Comparison of ENCODE assay signal across 24 mouse cellular contexts in genomic region chr7:107644987-107645386, GRCm38 (mm10). TPM values are rescaled to one million over a fixed set of nuclear protein-coding genes. Genes with fewer than 3 reads are reported as not detected.
A peak's percentile ranks its signal among the peaks of the same experiment; 100 is the strongest.
DNase-seq lines count a peak whose midpoint lies in the region; TF ChIP-seq lines count a peak whose summit lies in the region.
"Had no signal": no experiment of that assay in that cellular context is flagged by ENCODE, and none has a peak within 500 bp of the region (broad histone marks: within the 10 kb centered on the region; RNA-seq: fewer than 3 reads in every experiment).

No protein-coding gene starts in this region.

- no peaks in the 10 kb centered on the region for H3K27me3 ChIP-seq in testis, adult 2 months (ENCODE audit: control insufficient read depth, insufficient read depth, low read length)
- no peaks in the 10 kb centered on the region for H3K27me3 ChIP-seq in small intestine, adult 2 months (ENCODE audit: control insufficient read depth, insufficient read depth, low read length)
- H3K27me3 ChIP-seq: embryonic facial prominence, embryonic 15.5 days; hindbrain, embryonic 13.5 days; neural tube, embryonic 13.5 days had no signal

- no peak overlapping the region for H3K27ac ChIP-seq in layer of hippocampus, adult 2 months
- H3K27ac ChIP-seq in testis, adult 2 months (ENCODE audit: control insufficient read depth, insufficient read depth, low read depth, low read length) = no peak overlapping the region
- H3K27ac ChIP-seq in ES-E14 (ENCODE audit: insufficient read depth, low read depth, low read length, poor library complexity, severe bottlenecking) = no peak overlapping the region
- no peak overlapping the region for H3K27ac ChIP-seq in small intestine, adult 2 months (ENCODE audit: insufficient read depth, low read depth, low read length)
- H3K27ac ChIP-seq: embryonic facial prominence, embryonic 15.5 days; hindbrain, embryonic 13.5 days; limb, embryonic 10.5 days; neural tube, embryonic 13.5 days had no signal

- H3K4me1 ChIP-seq in testis, adult 2 months (ENCODE audit: control insufficient read depth, insufficient read depth, low read length) = no peaks in the 10 kb centered on the region
- no peaks in the 10 kb centered on the region for H3K4me1 ChIP-seq in ES-E14 (ENCODE audit: control insufficient read depth in 2 of 2, insufficient read depth in 2 of 2, low read length in 2 of 2, poor library complexity in 1 of 2)
- no peaks in the 10 kb centered on the region for H3K4me1 ChIP-seq in small intestine, adult 2 months (ENCODE audit: control insufficient read depth, insufficient read depth, insufficient read length, low read length)
- H3K4me1 ChIP-seq: hindbrain, embryonic 13.5 days; limb, embryonic 10.5 days; neural tube, embryonic 13.5 days had no signal

- no peak overlapping the region for H3K9ac ChIP-seq in ES-E14 (ENCODE audit: insufficient read depth, low read depth, low read length, poor library complexity, severe bottlenecking)
- H3K9ac ChIP-seq: embryonic facial prominence, embryonic 15.5 days; hindbrain, embryonic 13.5 days; neural tube, embryonic 13.5 days had no signal

- H3K36me3 ChIP-seq in testis, adult 2 months (ENCODE audit: control insufficient read depth, insufficient read depth, low read length) = no peaks in the 10 kb centered on the region
- no peaks in the 10 kb centered on the region for H3K36me3 ChIP-seq in ES-E14 (ENCODE audit: control insufficient read depth, insufficient read depth, low read length, poor library complexity, severe bottlenecking)
- H3K36me3 ChIP-seq in small intestine, adult 2 months (ENCODE audit: control insufficient read depth, insufficient read depth, low read length) = no peaks in the 10 kb centered on the region
- H3K36me3 ChIP-seq: embryonic facial prominence, embryonic 15.5 days; hindbrain, embryonic 13.5 days; limb, embryonic 10.5 days; neural tube, embryonic 13.5 days had no signal

- peak; percentile 55 for TF ChIP-seq CTCF in layer of hippocampus, adult 2 months (conservative IDR thresholded peaks at IDR 0.05)
- peak; percentile 68; the same call in 1 of the 2 replicates for TF ChIP-seq CTCF in testis, adult 2 months (IDR thresholded peaks at IDR 0.05; ENCODE audit: control insufficient read depth, insufficient read depth, insufficient replicate concordance, low read depth, low read length)
- TF ChIP-seq CTCF in small intestine, adult 2 months (IDR thresholded peaks at IDR 0.05; ENCODE audit: extremely low read depth, insufficient read length, insufficient replicate concordance, low read depth, low read length) = peak; percentile 9; the same call in 1 of the 2 replicates

- no peaks in the 10 kb centered on the region for H3K9me3 ChIP-seq in ES-E14 (ENCODE audit: control insufficient read depth, insufficient read depth, low read depth, low read length)
- H3K9me3 ChIP-seq: embryonic facial prominence, embryonic 15.5 days; neural tube, embryonic 13.5 days had no signal

- H3K4me3 ChIP-seq in layer of hippocampus, adult 2 months = no peak overlapping the region
- no peak overlapping the region for H3K4me3 ChIP-seq in testis, adult 2 months (ENCODE audit: control insufficient read depth, low read depth, low read length)
- no peak overlapping the region for H3K4me3 ChIP-seq in ES-E14 (ENCODE audit: insufficient read depth in 1 of 2, low read depth in 1 of 2, low read length in 2 of 2, poor library complexity in 1 of 2, severe bottlenecking in 1 of 2)
- H3K4me3 ChIP-seq in small intestine, adult 2 months (ENCODE audit: low read depth, low read length) = no peak overlapping the region
- H3K4me3 ChIP-seq: embryonic facial prominence, embryonic 15.5 days; hindbrain, embryonic 13.5 days; limb, embryonic 10.5 days; neural tube, embryonic 13.5 days had no signal

- WGBS in small intestine, adult 2 months = 78% methylated on average over 2 of the region's 2 CpGs

- no peak for TF ChIP-seq POLR2A in testis, adult 2 months (IDR thresholded peaks at IDR 0.05; ENCODE audit: control insufficient read depth, low read depth, low read length)
- TF ChIP-seq POLR2A in small intestine, adult 2 months (IDR thresholded peaks at IDR 0.05; ENCODE audit: low read depth, low read length) = no peak

- in situ Hi-C loops in ES-E14 (cut with MboI; ENCODE audit: low sequenced_read_pairs in 2 of 2, unreplicated experiment in 2 of 2) = no loop called here

- no peak for DNase-seq in layer of hippocampus, adult 2 months (ENCODE audit: low spot score in 2 of 2)
- DNase-seq in layer of hippocampus, adult 18-20 months (ENCODE audit: low spot score in 2 of 2) = no peak
- DNase-seq in testis, postnatal 14 days (ENCODE audit: low spot score) = no peak
- no peak for DNase-seq in ES-E14 (ENCODE audit: low read depth, low spot score)
- no peak for DNase-seq in gastrocnemius, adult 18-20 months (ENCODE audit: low spot score)
- DNase-seq: adrenal gland, adult 8-10 months; cerebellum, adult 2 months; heart, postnatal 10 days; kidney, adult 8-10 months; kidney, postnatal 4 days; layer of hippocampus, postnatal 36 days; lung, adult 18-20 months; right cerebral cortex, postnatal 4 days had no signal

TF ChIP-seq in ES-E14, 5 proteins besides CTCF, POLR2A, EP300 and RAD21:
- TF ChIP-seq ZC3H11A (IDR thresholded peaks at IDR 0.05; ENCODE audit: borderline replicate concordance, low read depth, low read length) (peak; percentile 30; the same call in 1 of the 2 replicates), CHD2 (IDR thresholded peaks at IDR 0.05; ENCODE audit: low read depth, low read length) (no peak), MAFK (IDR thresholded peaks at IDR 0.05; ENCODE audit: insufficient read depth, low read depth, low read length) (no peak), HCFC1 (IDR thresholded peaks at IDR 0.05; ENCODE audit: borderline replicate concordance, insufficient read depth, low read length) (no peak), ZNF384 (IDR thresholded peaks at IDR 0.05; ENCODE audit: low read depth, low read length) (no peak)

RNA-seq across cellular contexts. Expression of gene 5330417H12Rik, which starts 20.0 kb away (rescaled TPM):
- total RNA-seq in layer of hippocampus, adult 2 months (2021) = not detected
- total RNA-seq in layer of hippocampus, adult 18-20 months (2021) = not detected
- polyA plus RNA-seq in testis, adult 2 months (2012; rRNA removed) = not detected in 2 replicates
- total RNA-seq in ES-E14 (2012; rRNA removed) = not detected in 2 replicates
- not detected in 2 replicates for polyA plus RNA-seq in small intestine, adult 2 months (2012; rRNA removed)
- not detected for total RNA-seq in gastrocnemius, adult 18-20 months (2021)
- total RNA-seq: adrenal gland, adult 8-10 months; heart, adult 8-10 months; heart, postnatal 10 days; layer of hippocampus, postnatal 36 days; megakaryocyte-erythroid progenitor cell, adult 5-6 weeks; monocyte, adult 5-6 weeks had no signal
- polyA plus RNA-seq: CD4-positive, CD25-positive, alpha-beta regulatory T cell, adult 4 months; cerebellum, adult 2 months; forebrain, embryonic 11.5 days; hindbrain, embryonic 13.5 days; limb, embryonic 10.5 days; neural tube, embryonic 13.5 days had no signal

RNA-seq across cellular contexts. Expression of gene Ppfibp2, which starts 50.0 kb away (rescaled TPM):
- total RNA-seq in layer of hippocampus, adult 2 months (2021) = 1 to 10 TPM; 5.2 to 7.4 TPM
- 1 to 10 TPM; 8.1 to 9.7 TPM for total RNA-seq in layer of hippocampus, adult 18-20 months (2021)
- polyA plus RNA-seq in testis, adult 2 months (2012; rRNA removed) = 7.4 and 8.4 TPM in 2 replicates
- total RNA-seq in ES-E14 (2012; rRNA removed) = 6.0 and 10.8 TPM in 2 replicates
- 3.9 and 10.6 TPM in 2 replicates for polyA plus RNA-seq in small intestine, adult 2 months (2012; rRNA removed)
- 10 to 100 TPM; 13.9 to 15.6 TPM for total RNA-seq in gastrocnemius, adult 18-20 months (2021)

Comparison
In these comparisons a context has a peak if more than half of its experiments do, and no peak if none do; other contexts are left out.
1. CTCF ChIP-seq: peak in every context shown above with its lines; median percentile 68 in testis, adult 2 months; 55 in layer of hippocampus, adult 2 months; 9 in small intestine, adult 2 months.